Mouse (Mus musculus) MEL (cell line): ENCODE measurements around the gene Tm2d3. TPM values are rescaled to one million over a fixed set of nuclear protein-coding genes. Genes with fewer than 3 reads are reported as not detected.

ENCODE experiments used
- DNase-seq: peaks from one replicate; pipeline ENCODE4 v3.0.0; 2011; ENCODE audit warnings: low read depth, low spot score
- H3K27ac ChIP-seq: 2 replicates; pipeline ENCODE4 v1.5.1; 2012; ENCODE audit warnings: low read depth, mild to moderate bottlenecking, control low read depth, low read length, moderate library complexity; ENCODE audit not compliant: control insufficient read depth
- H3K27me3 ChIP-seq, 2 experiments: fragments of 150-350 bp in 1 of 2; sonication (generic) in 1 of 2; 2 replicates each; pipeline ENCODE4 v1.6.1; 2012; ENCODE audit warnings: low read length in 2 of 2, mild to moderate bottlenecking in 2 of 2, improper control_type of control experiment in 1 of 2, moderate library complexity in 1 of 2; ENCODE audit not compliant: insufficient read depth in 2 of 2, control insufficient read depth in 1 of 2
- H3K36me3 ChIP-seq, 2 experiments: 2 replicates each; pipeline ENCODE4 v1.6.1; 2012 to 2014; ENCODE audit warnings: low read length in 2 of 2, improper control_type of control experiment in 1 of 2, inconsistent platforms in 1 of 2, mild to moderate bottlenecking in 1 of 2; ENCODE audit not compliant: insufficient read depth in 2 of 2, control insufficient read depth in 1 of 2
- H3K4me1 ChIP-seq, 2 experiments: fragments of 150-350 bp in 1 of 2; sonication (generic) in 1 of 2; 2 replicates each; pipeline ENCODE4 v1.6.1; 2012; ENCODE audit warnings: low read length in 2 of 2, improper control_type of control experiment in 1 of 2, mild to moderate bottlenecking in 1 of 2; ENCODE audit not compliant: insufficient read depth in 2 of 2, control insufficient read depth in 1 of 2
- H3K4me3 ChIP-seq, 2 experiments: fragments of 150-350 bp in 1 of 2; sonication (generic) in 1 of 2; 2 replicates each; pipeline ENCODE4 v1.5.1; 2012; ENCODE audit warnings: low read depth in 2 of 2, low read length in 2 of 2, mild to moderate bottlenecking in 2 of 2, moderate library complexity in 2 of 2, control low read depth in 1 of 2, improper control_type of control experiment in 1 of 2; ENCODE audit not compliant: control insufficient read depth in 1 of 2, insufficient read depth in 1 of 2
- H3K79me2 ChIP-seq: 2 replicates; pipeline ENCODE4 v1.6.1; 2012; ENCODE audit warnings: mild to moderate bottlenecking, low read length, moderate library complexity; ENCODE audit not compliant: control insufficient read depth, poor library complexity, insufficient read depth
- H3K9ac ChIP-seq: 2 replicates; pipeline ENCODE4 v1.6.1; 2012; ENCODE audit warnings: low read depth, mild to moderate bottlenecking, control low read depth, low read length, moderate library complexity; ENCODE audit not compliant: control insufficient read depth, poor library complexity, severe bottlenecking
- H3K9me3 ChIP-seq: fragments of 150-350 bp; sonication (generic); replicated peaks from 2 replicates; pipeline ENCODE4 v1.6.1; 2012; ENCODE audit warnings: mild to moderate bottlenecking, low read length, improper control_type of control experiment, moderate library complexity; ENCODE audit not compliant: insufficient read depth
- BHLHE40 ChIP-seq: IDR thresholded peaks from 2 replicates; pipeline ENCODE4 v1.6.1; 2012; ENCODE audit warnings: low read depth, mild to moderate bottlenecking, inconsistent platforms, low read length, improper control_type of control experiment, borderline replicate concordance
- CHD1 ChIP-seq: IDR thresholded peaks from 2 replicates; pipeline ENCODE4 v1.6.1; 2012; ENCODE audit warnings: low read depth, mild to moderate bottlenecking, inconsistent platforms, low read length, improper control_type of control experiment
- CHD2 ChIP-seq: IDR thresholded peaks from 2 replicates; pipeline ENCODE4 v1.6.1; 2011; ENCODE audit warnings: low read length, improper control_type of control experiment
- EP300 ChIP-seq, 2 experiments: IDR thresholded peaks; 2 replicates each; pipeline ENCODE4 v1.6.1; 2011; ENCODE audit warnings: improper control_type of control experiment in 2 of 2, low read length in 2 of 2, low read depth in 1 of 2, mild to moderate bottlenecking in 1 of 2
- HCFC1 ChIP-seq: IDR thresholded peaks from 2 replicates; pipeline ENCODE4 v1.6.1; 2012; ENCODE audit warnings: low read depth, mild to moderate bottlenecking, inconsistent platforms, low read length, improper control_type of control experiment, moderate library complexity
- KAT2A ChIP-seq: conservative IDR thresholded peaks from 2 replicates; pipeline ENCODE4 v1.6.1; 2012; ENCODE audit warnings: low read depth, low read length, improper control_type of control experiment, inconsistent platforms
- MAZ ChIP-seq: IDR thresholded peaks from 2 replicates; pipeline ENCODE4 v1.6.1; 2012; ENCODE audit warnings: low read depth, mild to moderate bottlenecking, inconsistent platforms, low read length, improper control_type of control experiment
- MXI1 ChIP-seq: IDR thresholded peaks from 2 replicates; pipeline ENCODE4 v1.6.1; 2011; ENCODE audit warnings: mild to moderate bottlenecking, low read depth, low read length, improper control_type of control experiment
- POLR2AphosphoS5 ChIP-seq: IDR thresholded peaks from 2 replicates; pipeline ENCODE4 v1.6.1; 2012; ENCODE audit warnings: low read depth, borderline replicate concordance, mild to moderate bottlenecking, inconsistent platforms, low read length, moderate library complexity, mixed read lengths
- RAD21 ChIP-seq: IDR thresholded peaks from 2 replicates; pipeline ENCODE4 v1.6.1; 2011; ENCODE audit warnings: mild to moderate bottlenecking, low read depth, low read length, improper control_type of control experiment
- RCOR1 ChIP-seq: IDR thresholded peaks from 2 replicates; pipeline ENCODE4 v1.6.1; 2012; ENCODE audit warnings: low read depth, mild to moderate bottlenecking, inconsistent platforms, low read length, improper control_type of control experiment
- TBP ChIP-seq: IDR thresholded peaks from 2 replicates; pipeline ENCODE4 v1.8.0; 2011; ENCODE audit warnings: low read depth, low read length, improper control_type of control experiment
- TCF12 ChIP-seq: IDR thresholded peaks from 2 replicates; pipeline ENCODE4 v1.6.1; 2014; ENCODE audit warnings: low read depth, mild to moderate bottlenecking, inconsistent platforms, low read length, improper control_type of control experiment, moderate library complexity
- USF2 ChIP-seq, 2 experiments: IDR thresholded peaks; 2 replicates each; pipeline ENCODE4 v1.6.1; 2011 to 2012; ENCODE audit warnings: improper control_type of control experiment in 2 of 2, low read length in 2 of 2, borderline replicate concordance in 1 of 2, inconsistent platforms in 1 of 2, low read depth in 1 of 2, mild to moderate bottlenecking in 1 of 2; ENCODE audit not compliant: insufficient read depth in 1 of 2
- ZMIZ1 ChIP-seq: IDR thresholded peaks from 2 replicates; pipeline ENCODE4 v1.6.1; 2012; ENCODE audit warnings: low read depth, mild to moderate bottlenecking, inconsistent platforms, low read length, improper control_type of control experiment, moderate library complexity
- ZNF384 ChIP-seq: IDR thresholded peaks from 2 replicates; pipeline ENCODE4 v1.6.1; 2012; ENCODE audit warnings: low read depth, mild to moderate bottlenecking, inconsistent platforms, low read length, improper control_type of control experiment
- polyA plus RNA-seq, 2 experiments: library from polyadenylated mRNA; stranded (reverse) in 1 of 2; unstranded in 1 of 2; fragments of >175 nt in 1 of 2; fragments of >200 nt in 1 of 2; gene quantifications; 2 replicates each; pipeline versions ENCODE4 v1.2.1 to v1.2.4; 2012; ENCODE audit warnings: low replicate concordance in 2 of 2, low read depth in 1 of 2; ENCODE audit not compliant: insufficient read length in 2 of 2, insufficient read depth in 1 of 2, missing spikeins in 1 of 2
- total RNA-seq: library from RNA; depleted of rRNA; stranded (reverse); fragments of 300-350 nt; gene quantifications from 2 replicates; pipeline ENCODE4 v1.2.3, GENCODE M21; 2012

The Tm2d3 gene
- total and polyA plus RNA-seq, 3 experiments = 50.3 to 52.0 TPM; not detected in 1

- Histone ChIP-seq H3K79me2 (no peaks in the 10 kb centered on the region), H3K9me3 (no peaks in the 10 kb centered on the region), H3K36me3 (peaks cover 0 to 3% of the 10 kb centered on the region in 2 experiments; a peak in 2 of 4 replicates), H3K9ac (no peak overlapping the region), H3K4me3 (no peak overlapping the region), H3K27me3 (no peaks in the 10 kb centered on the region), H3K27ac (no peak overlapping the region), H3K4me1 (no peaks in the 10 kb centered on the region)
- TF ChIP-seq HCFC1 (no peak), RAD21 (no peak), CHD2 (no peak), MAZ (no peak)
- DNase-seq = no peak
Measured at GRCm38 (mm10) chr7:65681166-65681565, 9.8 kb upstream of the Tm2d3 start.

GRCm38 (mm10) chr7:65684256-65684835, 6.6 kb upstream of the Tm2d3 start:
- H3K9ac ChIP-seq = no peak overlapping the region
- no peak overlapping the region for H3K27ac ChIP-seq
- H3K4me3 ChIP-seq = no peak overlapping the region
- no peaks in the 10 kb centered on the region for H3K79me2 ChIP-seq
- TF ChIP-seq POLR2AphosphoS5 = no peak
- no peak for TF ChIP-seq ZNF384
- no peak for TF ChIP-seq TBP
- TF ChIP-seq USF2 (IDR thresholded peaks at IDR 0.05; ENCODE audit: borderline replicate concordance in 1 of 2, insufficient read depth in 1 of 2, low read depth in 1 of 2, low read length in 2 of 2) = no peak
- TF ChIP-seq RCOR1 = no peak
- no peak for TF ChIP-seq TCF12
- no peak for TF ChIP-seq CHD1
- no peak for TF ChIP-seq RAD21
- no peak for TF ChIP-seq HCFC1
- no peak for TF ChIP-seq BHLHE40
- TF ChIP-seq EP300 (IDR thresholded peaks at IDR 0.05; ENCODE audit: low read depth in 1 of 2, low read length in 2 of 2) = no peak
- no peak for TF ChIP-seq CHD2
- no peak for TF ChIP-seq MXI1
- TF ChIP-seq KAT2A = no peak
- TF ChIP-seq ZMIZ1 = no peak
- H3K9me3 ChIP-seq = no peaks in the 10 kb centered on the region
- no peaks in the 10 kb centered on the region for H3K4me1 ChIP-seq
- H3K27me3 ChIP-seq = no peaks in the 10 kb centered on the region
- no peak for DNase-seq
- peaks cover 0 to under 1% of the 10 kb centered on the region in 2 experiments; a peak in 1 of 4 replicates for H3K36me3 ChIP-seq
